Mouse (Mus musculus) cortical plate, adult 2 months (tissue): ENCODE data around the gene Top1.

Source experiments
- CTCF ChIP-seq: fragments of 200-500 bp; IDR thresholded peaks from 2 replicates; pipeline ENCODE4 v1.5.1; 2011; ENCODE audit warnings: mild to moderate bottlenecking, control low read depth, low read length; ENCODE audit not compliant: insufficient read depth; ENCODE audit errors: extremely low read depth
- POLR2A ChIP-seq: fragments of 200-500 bp; IDR thresholded peaks from 2 replicates; pipeline ENCODE4 v1.6.1; 2011; ENCODE audit warnings: mild to moderate bottlenecking, low read length, control low read depth; ENCODE audit not compliant: insufficient read depth; ENCODE audit errors: extremely low read depth

- peak; percentile 71 for TF ChIP-seq CTCF
- TF ChIP-seq POLR2A, result no peak
Observed at GRCm38 (mm10) chr2:160760433-160761184, 114.9 kb downstream of the Top1 start.
